Mouse (Mus musculus) kidney, adult 8-10 months (tissue): ENCODE data around the gene Prss56.
A peak's percentile ranks its signal among the peaks of the same experiment; 100 is the strongest.

ENCODE experiments used
- DNase-seq, 2 experiments: peaks; one replicate each; pipeline ENCODE4 v3.0.0; 2022

Prss56 gene

DNA sequence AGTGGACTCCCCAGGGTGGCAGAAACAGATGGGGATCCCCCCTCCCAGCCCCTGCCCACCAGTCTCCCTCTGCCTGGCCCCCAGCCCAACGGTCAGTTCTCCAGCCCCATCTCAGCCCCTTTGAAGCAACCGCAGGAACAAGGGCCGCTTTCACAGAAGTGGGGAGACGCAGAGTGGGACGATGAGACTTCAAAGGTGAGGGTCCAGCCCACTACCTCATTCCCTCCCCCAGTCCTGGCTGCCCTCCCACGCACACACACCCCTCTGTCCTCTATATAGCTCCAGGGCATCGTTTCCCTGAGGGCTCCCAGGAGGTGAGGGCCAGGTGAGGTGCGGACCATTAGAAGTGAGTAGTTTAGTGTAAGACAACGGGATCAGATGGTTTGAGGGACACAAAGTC is at the start of gene Prss56:
Gene Prss56, plus strand, starts transcription at position 301 of the 400 bp plus-strand sequence.
- no peak for DNase-seq

DNA sequence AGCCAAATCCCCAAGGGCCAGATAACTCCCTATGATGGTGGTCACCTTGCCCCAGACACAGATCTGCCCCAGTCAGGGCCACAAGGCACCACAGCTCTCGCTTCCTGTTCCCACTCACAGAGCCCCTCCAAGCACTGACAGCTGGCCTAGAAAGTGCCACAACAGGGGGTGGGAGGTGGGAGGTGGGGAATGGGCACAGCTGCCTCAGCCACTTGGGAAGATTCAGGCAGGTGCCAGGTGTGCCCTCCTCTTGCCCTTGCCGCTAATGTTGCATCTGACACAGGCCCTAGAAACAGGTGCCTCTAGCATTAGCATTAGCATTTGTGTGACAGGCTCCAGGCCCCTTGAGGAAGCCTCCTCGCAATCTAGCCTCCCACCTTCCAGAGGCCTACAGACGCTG is 41.6 kb upstream of the Prss56 start:
- DNase-seq = no peak

DNA sequence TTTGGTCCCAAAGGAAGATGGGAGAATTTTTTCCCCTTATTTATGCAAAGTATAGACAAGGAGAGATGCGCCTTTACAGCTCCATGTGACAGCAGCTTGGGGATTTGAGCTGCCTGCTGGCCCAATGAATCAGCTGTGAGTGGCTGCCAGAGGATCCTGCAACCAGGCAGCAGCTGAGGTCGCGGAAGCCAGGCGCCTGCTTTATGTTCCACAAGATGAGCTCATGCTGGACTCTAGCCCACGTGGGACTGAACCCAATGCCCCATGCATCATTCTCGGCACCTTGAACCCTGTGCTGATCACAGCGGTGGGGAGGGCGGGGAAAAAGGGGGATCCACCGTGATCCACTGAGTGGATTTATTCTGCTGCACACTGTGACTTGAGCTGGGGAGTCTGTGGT is 40.7 kb upstream of the Prss56 start:
- DNase-seq = no peak

DNA sequence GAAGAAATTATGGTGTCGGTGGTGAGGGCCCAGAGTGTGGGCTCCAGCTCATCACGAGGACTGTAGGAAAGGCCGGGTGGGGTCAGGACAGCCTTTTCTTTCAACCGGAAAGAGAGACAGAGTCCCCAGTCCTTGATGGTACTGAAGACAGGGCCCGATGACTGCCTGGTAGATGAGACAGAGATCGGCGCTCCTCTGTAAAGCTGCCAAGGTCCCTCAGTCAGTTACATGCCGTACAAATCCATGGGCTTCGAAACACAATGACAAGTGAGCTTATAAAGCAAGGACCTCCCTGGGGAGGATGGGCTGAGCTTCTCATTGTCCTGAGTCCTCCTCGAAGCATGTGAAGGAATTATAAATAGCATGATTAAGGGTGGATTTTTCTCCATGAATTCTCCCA is 40.0 kb upstream of the Prss56 start:
- DNase-seq = no peak

DNA sequence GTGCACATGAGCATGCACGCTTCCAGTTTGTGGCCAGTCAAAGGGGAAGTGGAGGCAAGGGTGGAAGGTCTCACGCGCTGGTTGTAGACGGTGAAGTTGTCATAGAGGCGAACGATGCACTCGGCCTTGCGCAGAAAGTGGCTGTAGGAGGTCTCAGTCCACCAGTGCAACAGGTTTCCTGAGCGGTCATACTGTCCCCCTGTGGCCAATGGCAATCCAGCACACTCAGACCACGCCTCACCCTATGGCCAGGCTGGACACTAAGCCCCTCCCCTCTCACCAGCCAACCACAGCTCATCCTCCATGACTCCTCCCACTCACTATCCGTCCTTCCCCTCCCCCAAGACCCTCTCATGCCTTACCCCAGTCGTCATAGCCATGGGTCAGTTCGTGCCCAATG is 33.7 kb upstream of the Prss56 start:
- DNase-seq = no peak

DNA sequence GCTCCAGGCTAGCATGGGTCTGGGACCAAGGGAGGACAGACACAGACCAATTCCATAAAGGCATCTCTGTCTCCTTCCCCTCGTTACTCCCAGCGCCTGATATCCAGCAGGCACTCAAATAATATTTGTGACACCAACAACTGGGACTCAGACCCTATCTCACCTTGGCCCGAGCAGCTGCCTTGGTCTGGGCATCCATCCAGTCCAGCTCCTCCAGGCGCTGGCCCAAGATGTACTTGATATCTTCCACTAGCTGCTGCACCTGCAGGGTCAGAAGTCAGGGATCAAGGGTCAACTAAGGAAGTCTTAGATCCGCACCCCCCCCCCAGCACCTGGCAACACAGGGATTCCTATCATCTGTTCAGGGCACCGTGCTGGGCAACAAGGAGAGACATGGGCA is 31.8 kb upstream of the Prss56 start:
- no peak for DNase-seq

DNA sequence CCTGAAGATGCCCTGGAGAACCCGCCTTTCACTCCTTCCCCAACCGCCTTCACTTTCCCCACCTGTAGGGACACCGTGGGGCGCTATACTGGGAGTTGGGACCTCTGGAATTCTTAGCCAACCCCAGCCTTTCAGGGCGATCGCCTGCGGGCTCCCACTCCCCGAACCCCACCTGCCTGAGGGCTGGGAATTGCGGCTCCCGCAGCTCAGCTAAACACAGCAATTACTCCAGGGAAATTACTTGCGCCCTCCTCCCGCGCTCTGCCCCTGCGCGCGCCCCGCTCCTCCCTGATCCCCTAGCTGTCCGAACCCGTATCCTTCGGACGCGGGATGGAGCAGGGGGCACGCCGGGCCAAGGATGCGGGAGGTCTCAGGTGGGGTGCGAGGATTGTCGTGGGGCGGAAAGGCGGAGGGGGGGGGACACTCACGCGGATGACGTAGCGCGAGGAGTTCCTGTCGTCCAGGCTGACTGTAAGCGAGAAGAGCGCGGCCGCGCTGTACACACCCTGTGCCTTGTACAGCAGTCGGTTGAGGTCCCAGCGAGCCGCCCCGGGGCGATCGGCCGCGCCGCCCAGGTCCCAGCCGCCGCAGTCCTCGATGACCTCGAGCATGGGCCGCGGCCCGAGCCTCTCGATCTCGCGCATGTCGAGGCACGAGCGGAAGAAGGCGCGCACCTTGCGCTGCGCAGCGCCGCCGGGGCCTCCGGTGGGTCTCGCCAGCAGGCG is 29.2 kb upstream of the Prss56 start:
- no peak for DNase-seq

DNA sequence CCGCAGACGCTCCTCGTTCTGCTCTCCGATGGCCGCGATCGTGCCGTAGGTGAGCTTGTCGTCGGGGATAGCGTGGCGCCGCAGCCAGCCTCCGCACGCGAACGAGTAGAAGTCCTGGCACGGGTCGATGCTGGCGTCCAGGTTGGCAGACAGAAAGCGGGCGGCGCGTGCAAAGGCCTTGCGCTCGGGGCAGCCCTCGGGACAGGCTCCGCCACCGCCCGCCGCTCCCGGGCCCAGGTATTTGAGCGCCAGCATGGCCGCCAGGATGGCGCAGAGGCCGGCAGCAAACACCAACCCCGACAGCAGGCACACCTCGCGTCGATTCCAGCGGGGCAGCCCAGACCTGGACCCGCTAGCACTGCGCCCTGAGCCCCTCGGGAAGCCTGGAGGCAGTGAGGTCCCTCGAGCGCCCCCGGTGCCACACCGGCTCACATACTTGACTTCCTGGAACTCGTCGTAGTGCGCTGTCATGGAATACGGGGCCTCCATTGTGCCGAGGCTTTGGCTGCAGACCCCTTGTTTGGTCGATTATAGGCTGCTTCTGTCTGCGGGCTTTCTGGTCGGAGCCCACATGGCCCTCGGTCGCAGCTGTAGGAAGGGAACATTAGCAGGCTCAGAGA is 28.5 kb upstream of the Prss56 start:
- DNase-seq = no peak

DNA sequence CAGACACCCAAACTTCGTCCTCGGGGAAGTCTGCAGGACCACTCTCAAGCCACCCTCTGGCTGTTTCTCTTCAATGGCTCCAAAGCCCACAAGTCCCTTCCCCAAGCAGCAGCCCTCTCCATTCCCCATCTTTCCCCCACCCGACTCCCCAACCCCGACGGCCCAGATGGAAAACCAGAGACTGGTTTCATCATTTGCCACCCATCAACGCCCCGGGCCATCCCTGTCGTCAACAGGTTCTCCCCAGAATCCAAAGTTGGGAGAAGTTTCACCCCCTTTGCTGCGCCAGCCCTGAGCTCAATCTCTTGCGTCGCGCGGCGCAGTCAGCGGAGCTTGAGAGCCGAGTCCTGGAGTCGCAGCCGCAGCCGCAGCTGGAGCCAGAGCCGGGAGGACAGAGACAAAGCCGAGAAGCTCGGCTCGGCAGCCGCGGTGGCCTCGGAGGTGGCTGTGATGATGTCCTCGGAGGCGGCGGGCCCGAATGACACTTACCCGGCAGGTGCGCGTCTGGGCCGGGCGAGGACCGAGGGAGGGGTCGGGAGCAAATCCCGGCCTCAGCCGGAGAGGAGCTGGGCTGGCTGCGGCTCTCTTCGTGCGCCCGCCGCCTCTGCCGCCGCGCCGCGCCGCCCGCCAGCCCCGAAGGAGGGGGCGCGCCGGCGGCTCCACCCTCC is 27.4 kb upstream of the Prss56 start:
- no peak for DNase-seq

DNA sequence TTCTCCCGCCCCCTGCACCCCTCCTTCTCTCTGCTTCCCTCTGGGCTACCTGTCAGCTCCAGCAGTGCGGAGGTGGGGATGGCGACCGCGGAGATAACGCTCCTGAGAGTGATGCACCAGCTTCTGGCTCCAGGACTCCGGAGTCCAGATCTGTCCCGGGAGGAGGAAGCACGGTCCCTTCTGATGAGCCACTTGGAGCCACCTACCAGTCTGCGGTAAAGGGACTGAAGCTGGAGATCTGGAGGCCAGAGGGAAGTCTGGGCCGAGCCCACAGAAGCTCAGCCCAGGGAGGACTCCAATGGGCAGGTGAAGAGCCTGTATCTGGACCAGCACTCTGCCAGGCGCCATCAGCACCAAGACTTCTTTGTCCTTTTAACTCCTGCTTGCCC is 26.9 kb upstream of the Prss56 start, which contains the start of gene Ecel1:
Gene Ecel1, minus strand, starts transcription at position 323 of the 389 bp plus-strand sequence.
- no peak for DNase-seq

DNA sequence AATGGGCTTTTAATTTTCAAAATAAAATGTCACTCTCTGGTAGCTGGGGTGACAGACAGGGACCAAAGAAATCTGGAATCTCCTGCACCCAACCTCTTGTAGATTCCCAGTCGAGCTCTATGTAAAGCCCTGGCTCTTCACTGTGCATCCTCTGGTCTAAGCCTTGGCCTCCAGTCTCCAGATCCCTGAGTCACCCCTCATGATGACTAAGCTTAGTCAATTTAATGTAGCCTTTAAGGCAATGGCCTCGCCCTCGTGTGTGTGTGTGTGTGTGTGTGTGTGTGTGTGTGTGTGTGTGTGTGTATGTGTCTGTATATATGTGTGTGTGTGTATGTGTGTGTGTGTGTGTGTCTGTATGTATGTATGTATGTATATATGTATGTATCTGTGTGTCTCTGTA is 23.7 kb upstream of the Prss56 start:
- no peak for DNase-seq

DNA sequence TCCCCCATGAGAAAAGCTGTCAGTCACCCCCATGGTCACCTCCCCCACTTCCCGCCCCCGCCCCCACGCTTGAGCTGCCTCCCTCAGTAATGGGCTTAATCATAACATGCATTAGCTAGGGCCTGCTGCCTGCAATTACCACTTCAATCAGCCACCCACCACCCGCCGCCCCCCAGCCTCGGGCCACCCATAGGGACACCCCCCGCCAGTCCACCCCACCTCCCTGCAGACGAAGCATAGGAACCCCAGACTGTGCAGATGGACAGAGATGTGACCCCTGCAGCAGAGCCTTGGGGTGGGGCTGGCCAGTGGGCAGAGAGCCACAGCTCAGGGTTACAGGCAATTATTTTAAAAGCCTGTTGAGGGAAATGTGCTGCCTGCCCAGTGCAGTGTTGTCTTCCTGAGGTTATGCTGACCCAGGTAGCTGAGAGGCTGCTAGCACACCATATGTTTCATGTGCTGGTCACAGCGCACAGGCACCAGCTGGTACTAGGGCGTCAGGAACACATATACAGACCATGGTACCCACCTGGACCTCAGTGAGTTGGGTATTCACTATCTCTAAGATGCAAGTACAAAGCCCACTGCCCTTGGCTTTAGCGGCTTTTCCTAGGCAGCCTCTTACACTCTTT is 18.8 kb upstream of the Prss56 start:
- no peak for DNase-seq

DNA sequence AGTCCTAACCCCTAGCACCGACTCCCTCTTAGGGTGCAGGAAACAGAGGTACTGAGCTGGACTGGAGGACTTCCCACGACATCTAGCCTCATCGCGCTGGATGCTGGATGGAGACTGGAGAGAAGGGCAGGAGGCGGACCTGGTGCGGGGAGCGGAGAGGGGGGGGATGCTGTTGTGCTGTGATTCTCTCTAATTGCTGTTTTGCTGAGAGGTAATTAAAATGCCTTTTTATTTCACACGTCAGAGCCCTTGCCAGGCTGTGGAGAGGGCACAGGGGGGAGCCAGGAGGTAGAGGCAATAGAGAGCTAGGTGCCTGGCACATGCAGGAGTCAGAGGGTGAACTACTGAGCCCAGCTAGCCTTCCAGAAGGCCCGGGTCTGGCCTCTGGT is 18.3 kb upstream of the Prss56 start:
- no peak for DNase-seq

DNA sequence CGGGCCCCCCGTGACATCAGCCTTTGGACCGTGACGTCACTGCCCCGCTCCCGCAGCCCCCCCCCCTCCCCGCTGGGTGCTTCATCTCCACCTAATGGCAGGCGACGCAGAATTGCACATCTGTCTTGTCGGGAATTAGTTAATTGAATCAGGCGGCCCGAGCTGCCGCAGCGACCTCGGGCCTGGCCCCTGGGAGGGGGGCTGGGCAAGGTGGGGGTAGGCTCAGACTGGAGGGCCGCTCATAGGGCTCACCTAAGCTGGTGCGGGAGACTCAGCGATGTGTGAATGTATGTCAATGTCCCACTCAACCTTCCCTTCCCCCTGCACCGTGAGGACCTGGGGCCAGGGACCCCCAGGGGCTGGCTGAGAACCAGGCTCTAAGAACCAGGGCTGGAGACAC is 12.7 kb upstream of the Prss56 start:
- no peak for DNase-seq

DNA sequence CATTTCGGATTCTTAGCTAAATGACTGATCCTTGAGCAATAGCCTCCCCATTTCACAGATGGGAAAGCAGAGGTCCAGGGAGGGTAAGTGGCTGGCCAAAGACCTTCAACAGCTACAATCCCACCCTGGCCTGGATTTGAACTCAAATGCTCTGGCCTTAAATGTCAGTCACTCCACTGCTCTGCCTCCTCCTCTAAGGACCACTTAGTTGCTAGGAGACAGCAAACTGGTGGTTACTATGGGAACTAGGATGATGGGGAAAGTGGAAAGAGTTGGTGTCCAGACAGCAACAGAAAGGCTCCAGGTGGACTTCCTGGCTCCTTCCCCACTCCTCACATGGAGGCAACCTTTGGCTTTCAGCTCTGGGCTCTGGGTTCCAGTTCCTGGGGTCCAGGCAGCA is 11.8 kb upstream of the Prss56 start:
- no peak for DNase-seq

DNA sequence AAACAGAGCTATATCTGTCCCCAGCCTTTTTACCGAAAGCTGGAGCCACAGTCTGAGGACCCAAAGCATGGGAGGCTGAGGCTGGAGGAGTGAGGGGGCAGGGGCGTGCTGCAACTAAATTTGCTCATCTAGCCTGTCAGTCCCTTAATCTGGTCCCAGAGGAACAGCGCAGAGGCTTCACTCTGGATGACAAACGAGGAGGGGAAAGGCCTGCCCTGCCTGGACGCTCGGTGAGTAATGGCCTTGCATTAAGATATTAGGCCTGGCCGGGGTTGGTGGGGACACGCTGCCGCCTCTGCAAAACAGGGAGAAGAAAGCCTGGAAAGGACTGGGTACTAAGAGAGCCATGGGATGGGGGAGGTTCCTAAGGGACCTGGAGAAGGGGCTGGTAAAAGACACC is 10.8 kb upstream of the Prss56 start:
- DNase-seq = no peak

DNA sequence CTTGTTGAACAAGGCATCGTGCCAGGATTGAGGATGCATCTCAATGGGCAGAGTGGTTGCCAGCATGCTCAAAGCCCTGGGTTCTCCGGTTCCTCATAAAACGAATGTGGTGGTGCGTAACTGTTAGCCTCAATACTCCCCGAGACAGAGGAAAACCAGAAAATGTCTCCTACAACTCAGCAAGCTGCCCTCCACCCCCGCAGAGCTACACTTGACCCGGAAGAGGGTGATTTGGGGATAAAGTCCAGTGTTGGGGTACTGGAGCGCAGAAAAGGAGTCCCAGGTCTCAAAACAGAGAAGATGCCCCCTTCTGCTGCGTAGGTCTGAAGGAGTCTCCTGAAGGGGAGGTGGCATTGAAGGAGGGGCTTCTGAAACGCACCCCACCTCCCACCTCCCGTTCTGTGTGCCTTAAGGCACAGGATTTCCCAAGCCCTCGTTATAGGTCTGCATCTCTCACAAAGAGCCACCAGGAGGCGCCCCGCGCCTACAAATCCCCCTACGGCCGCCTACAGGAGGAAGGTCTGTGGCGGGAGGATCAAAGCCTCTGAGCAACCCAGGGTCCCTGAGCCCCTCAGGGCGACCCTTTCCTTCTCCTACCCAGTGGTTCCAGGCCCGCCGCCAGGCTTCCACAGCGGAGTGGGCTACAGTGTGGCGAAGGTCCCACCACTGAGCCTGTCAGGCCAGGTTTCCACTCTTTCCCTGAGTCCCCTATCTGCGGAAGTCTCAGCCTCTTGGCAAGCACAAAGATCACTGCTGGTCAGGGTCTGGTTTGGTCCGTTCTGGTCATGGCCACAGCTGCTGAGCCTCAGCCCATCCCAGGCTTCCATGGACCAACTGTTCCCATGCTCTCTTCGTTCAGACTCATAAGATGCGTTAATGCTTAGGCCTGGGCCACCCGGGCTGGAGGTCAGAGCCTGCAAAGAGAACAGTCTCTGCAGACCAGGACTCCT is 8.8 kb upstream of the Prss56 start:
- DNase-seq = peak; percentile 59 to 72

DNA sequence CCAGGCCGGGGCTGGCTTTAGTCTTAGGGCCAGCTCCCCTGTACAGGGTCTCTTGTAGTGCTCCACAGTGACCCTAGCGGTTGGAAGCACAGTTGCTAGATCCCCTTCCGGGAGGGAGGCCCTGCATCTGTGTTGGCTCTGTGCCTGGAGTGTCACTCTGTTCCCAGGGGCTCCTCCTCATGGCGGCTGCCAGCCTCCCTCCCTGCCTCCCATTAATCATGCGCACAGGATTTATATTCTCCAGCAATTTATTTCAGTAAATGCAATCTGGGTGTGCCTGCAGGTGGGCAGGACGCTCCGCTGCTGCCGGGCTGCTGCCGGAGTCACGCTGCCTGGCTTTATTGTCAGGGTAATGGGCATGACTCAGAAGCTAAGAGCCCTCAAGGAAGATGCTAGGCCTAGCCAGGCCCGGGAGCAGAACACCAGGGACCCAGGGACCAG is 7.2 kb upstream of the Prss56 start:
- DNase-seq = no peak

DNA sequence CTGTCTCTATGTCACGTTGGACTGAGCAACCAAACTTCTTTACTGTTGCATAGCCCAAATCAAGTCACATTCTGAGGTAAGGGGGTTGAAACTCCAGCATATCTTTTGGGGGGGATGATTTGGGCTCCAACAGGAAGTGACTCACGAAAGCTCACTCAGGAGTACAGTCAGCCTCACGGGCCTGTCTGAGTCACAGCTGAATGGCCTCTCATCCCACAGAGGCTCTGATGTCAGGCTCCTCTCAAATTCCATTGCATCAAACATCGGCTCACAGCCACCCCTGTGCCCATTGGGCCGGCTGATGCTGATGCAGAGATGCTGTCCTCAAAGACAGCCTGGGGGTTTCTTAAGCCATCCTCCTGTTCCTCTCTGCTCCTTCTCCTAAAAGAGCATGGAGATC is 2.2 kb upstream of the Prss56 start:
- no peak for DNase-seq

DNA sequence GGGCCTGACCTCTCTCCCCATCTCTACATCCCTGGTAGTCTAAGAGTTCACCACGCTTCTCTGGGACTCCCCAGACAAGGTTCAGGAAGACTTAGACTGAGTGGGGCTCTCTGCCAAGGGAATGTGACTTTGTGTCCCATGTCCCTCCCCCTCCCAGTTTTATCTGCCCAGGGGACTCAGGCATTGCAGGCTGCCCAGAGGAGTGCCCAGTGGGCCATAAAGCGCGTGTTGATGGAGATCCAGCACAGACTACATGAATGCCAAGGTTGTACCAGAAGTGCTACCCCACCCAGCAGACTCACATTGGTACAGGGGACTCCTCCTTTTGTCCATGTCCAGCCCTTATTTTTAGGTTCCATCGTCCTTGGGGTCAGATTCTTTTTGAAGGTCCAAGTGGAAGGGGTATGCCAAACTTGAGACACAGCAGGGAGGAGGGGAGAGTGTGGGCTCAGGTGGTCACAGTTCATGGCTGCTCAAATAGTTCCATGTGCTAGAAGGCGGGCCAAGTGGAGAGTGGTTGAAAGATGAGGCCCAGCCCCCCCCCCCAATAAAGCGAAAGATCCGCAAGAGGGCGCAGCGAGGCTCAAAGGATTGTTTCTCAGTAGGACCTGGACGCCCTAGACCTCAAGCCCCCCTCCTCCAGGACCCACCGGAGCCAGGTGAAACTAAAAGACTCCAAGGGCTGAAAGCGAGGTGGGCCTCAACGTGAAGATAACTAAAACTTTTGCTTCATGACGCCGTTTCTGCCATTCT is 1.1 kb downstream of the Prss56 start:
- no peak for DNase-seq

DNA sequence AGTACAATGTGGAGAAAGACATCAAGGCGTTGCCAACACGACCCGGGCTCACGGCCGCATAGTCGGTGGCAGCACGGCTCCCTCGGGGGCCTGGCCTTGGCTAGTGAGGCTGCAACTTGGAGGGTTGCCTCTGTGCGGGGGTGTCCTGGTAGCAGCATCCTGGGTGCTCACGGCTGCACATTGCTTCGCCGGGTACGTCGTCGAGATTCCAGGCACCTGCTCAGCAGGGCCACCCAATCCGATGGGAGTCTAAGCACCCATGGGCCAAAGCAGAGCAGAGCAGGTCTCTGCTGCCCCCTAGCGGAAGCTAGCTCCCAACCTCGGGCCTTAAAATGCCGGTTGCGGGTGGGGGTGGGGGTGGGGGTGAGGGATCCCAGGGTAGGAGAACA is 1.6 kb downstream of the Prss56 start:
- peak; percentile 49 to 76 for DNase-seq

DNA sequence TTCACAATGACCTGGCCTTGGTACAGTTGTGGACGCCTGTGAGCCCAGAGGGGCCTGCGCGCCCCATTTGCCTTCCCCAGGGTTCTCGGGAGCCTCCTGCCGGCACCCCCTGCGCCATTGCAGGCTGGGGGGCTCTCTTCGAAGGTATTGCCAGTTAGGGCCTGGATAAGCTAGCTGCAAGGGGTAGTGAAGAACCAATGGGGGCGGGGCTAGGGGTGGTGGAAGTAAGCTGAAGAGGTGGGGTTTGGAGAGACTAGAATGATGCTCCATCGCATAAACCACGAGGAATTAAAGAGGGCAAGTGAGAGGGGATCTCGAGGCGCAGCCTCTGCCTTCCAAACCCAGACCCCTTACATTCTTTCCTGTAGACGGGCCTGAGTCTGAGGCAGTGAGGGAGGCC is 2.4 kb downstream of the Prss56 start:
- DNase-seq = no peak
